Mouse (Mus musculus): ENCODE data around the gene Morc4. TPM values are rescaled to one million over a fixed set of nuclear protein-coding genes. Genes with fewer than 3 reads are reported as not detected.

Morc4 gene
- total and polyA plus RNA-seq, 3 experiments, result not detected

GRCm38 (mm10) chrX:139825402-139825801, 46.1 kb downstream of the Morc4 start:
- in situ Hi-C loops (cut with MboI; ENCODE audit: low pct_ligation_motif_present, low pct_unique_long_range_greater_than_20kb, low sequenced_read_pairs), result no loop called here
- no peaks in the 10 kb centered on the region for H3K36me3 ChIP-seq (replicated peaks in 1 of 2; ENCODE audit: control insufficient read depth in 1 of 2, insufficient read depth in 1 of 2, low read length in 1 of 2)

GRCm38 (mm10) chrX:139815201-139815600, 56.3 kb downstream of the Morc4 start:
- no peaks in the 10 kb centered on the region for H3K36me3 ChIP-seq (replicated peaks in 1 of 2; ENCODE audit: control insufficient read depth in 1 of 2, insufficient read depth in 1 of 2, low read length in 1 of 2)
- DNase-seq (ENCODE audit: extremely low read depth), result no peak
- H3K4me3 ChIP-seq (replicated peaks in 1 of 3; ENCODE audit: low read depth in 2 of 3, low read length in 2 of 3, poor library complexity in 1 of 3), result no peak overlapping the region
- no peak overlapping the region for H3K27ac ChIP-seq (ENCODE audit: insufficient read depth, low read depth)
- no peak overlapping the region for H3K9ac ChIP-seq (ENCODE audit: insufficient read depth, low read depth)
- no peak overlapping the region for H3K4me2 ChIP-seq (ENCODE audit: insufficient read depth, low read depth, poor library complexity, severe bottlenecking)
- dilution Hi-C loops (cut with MboI; ENCODE audit: extremely low pct_ligation_motif_present, extremely low pct_unique_long_range_greater_than_20kb, low sequenced_read_pairs), result no loop called here
- no peak for TF ChIP-seq EP300 (IDR thresholded peaks at IDR 0.05; ENCODE audit: low read length)
- TF ChIP-seq CHD1 (IDR thresholded peaks at IDR 0.05; ENCODE audit: low read depth, low read length), result no peak
- TF ChIP-seq E2F4 (IDR thresholded peaks at IDR 0.05; ENCODE audit: insufficient replicate concordance, low read depth, low read length), result no peak
- TF ChIP-seq POLR2A (IDR thresholded peaks at IDR 0.05; ENCODE audit: low read depth, low read length), result no peak
- no peak for TF ChIP-seq ELF1 (IDR thresholded peaks at IDR 0.05; ENCODE audit: low read depth, low read length)
- no peak for TF ChIP-seq BHLHE40 (IDR thresholded peaks at IDR 0.05; ENCODE audit: low read depth, low read length)
- TF ChIP-seq ZKSCAN1 (IDR thresholded peaks at IDR 0.05; ENCODE audit: borderline replicate concordance, low read depth, low read length), result no peak
- no peak for TF ChIP-seq RCOR1 (conservative IDR thresholded peaks at IDR 0.05; ENCODE audit: low read depth, low read length)
- TF ChIP-seq UBTF (IDR thresholded peaks at IDR 0.05; ENCODE audit: low read depth, low read length), result no peak
- no peak for TF ChIP-seq JUND (conservative IDR thresholded peaks at IDR 0.05; ENCODE audit: low read depth, low read length)
- H3K27me3 ChIP-seq (replicated peaks), result no peaks in the 10 kb centered on the region
- no peaks in the 10 kb centered on the region for H3K9me3 ChIP-seq (replicated peaks; ENCODE audit: low read length)
- H3K79me2 ChIP-seq (replicated peaks; ENCODE audit: control insufficient read depth, extremely low read depth, insufficient read depth, poor library complexity, severe bottlenecking), result no peaks in the 10 kb centered on the region
- in situ Hi-C loops (cut with MboI; ENCODE audit: low pct_ligation_motif_present, low pct_unique_long_range_greater_than_20kb, low sequenced_read_pairs), result no loop called here
- peaks cover 3 to 17% of the 10 kb centered on the region in 2 experiments; a peak in 1 of 4 replicates for H3K4me1 ChIP-seq (ENCODE audit: control insufficient read depth in 1 of 2, insufficient read depth in 2 of 2)

More at GRCm38 (mm10) chrX:139825402-139825801, 46.1 kb downstream of the Morc4 start:
- dilution Hi-C loops (cut with MboI; ENCODE audit: extremely low pct_ligation_motif_present, extremely low pct_unique_long_range_greater_than_20kb, low sequenced_read_pairs), result no loop called here
- no peak for DNase-seq (ENCODE audit: extremely low read depth)
- Histone ChIP-seq H3K9ac (ENCODE audit: insufficient read depth, low read depth) (no peak overlapping the region), H3K4me2 (ENCODE audit: insufficient read depth, low read depth, poor library complexity, severe bottlenecking) (no peak overlapping the region), H3K27me3 (replicated peaks) (no peaks in the 10 kb centered on the region), H3K4me3 (replicated peaks in 1 of 3; ENCODE audit: low read depth in 2 of 3, low read length in 2 of 3, poor library complexity in 1 of 3) (no peak overlapping the region), H3K4me1 (ENCODE audit: control insufficient read depth in 1 of 2, insufficient read depth in 2 of 2) (no peaks in the 10 kb centered on the region), H3K9me3 (replicated peaks; ENCODE audit: low read length) (no peaks in the 10 kb centered on the region), H3K27ac (ENCODE audit: insufficient read depth, low read depth) (no peak overlapping the region), H3K79me2 (replicated peaks; ENCODE audit: control insufficient read depth, extremely low read depth, insufficient read depth, poor library complexity, severe bottlenecking) (no peaks in the 10 kb centered on the region)
- TF ChIP-seq MYC (IDR thresholded peaks at IDR 0.05; ENCODE audit: low read depth, low read length) (no peak), USF1 (IDR thresholded peaks at IDR 0.05; ENCODE audit: low read depth, low read length) (no peak), GABPA (IDR thresholded peaks at IDR 0.05; ENCODE audit: insufficient replicate concordance, low read depth, low read length) (no peak), MAZ (IDR thresholded peaks at IDR 0.05; ENCODE audit: low read depth, low read length) (no peak), POLR2A (IDR thresholded peaks at IDR 0.05; ENCODE audit: low read depth, low read length) (no peak), CHD2 (IDR thresholded peaks at IDR 0.05; ENCODE audit: low read length) (no peak), MAX (IDR thresholded peaks at IDR 0.05; ENCODE audit: low read length) (no peak), JUN (IDR thresholded peaks at IDR 0.05; ENCODE audit: insufficient read depth, low read depth, low read length) (no peak), IRF4 (IDR thresholded peaks at IDR 0.05; ENCODE audit: low read depth, low read length) (no peak), TCF12 (IDR thresholded peaks at IDR 0.05; ENCODE audit: low read depth, low read length) (no peak), NRF1 (IDR thresholded peaks at IDR 0.05; ENCODE audit: low read depth, low read length) (no peak)
